Mouse (Mus musculus) G1E (cell line): ENCODE measurements around the gene Arel1. TPM values are rescaled to one million over a fixed set of nuclear protein-coding genes. Genes with fewer than 3 reads are reported as not detected.

ENCODE experiments used
- ATAC-seq: 2 replicates; pipeline ENCODE4 v1.8.0; 2016; ENCODE audit warnings: mild to moderate bottlenecking; ENCODE audit not compliant: insufficient number of reproducible peaks, poor library complexity, low FRiP score, severe bottlenecking; ENCODE audit errors: extremely low read depth
- DNase-seq: peaks from one replicate; pipeline ENCODE4 v3.0.0; 2012; ENCODE audit warnings: low spot score
- H3K27me3 ChIP-seq: 2 replicates; pipeline ENCODE4 v1.6.1; 2012; ENCODE audit warnings: mild to moderate bottlenecking, low read length, inconsistent platforms; ENCODE audit not compliant: insufficient read depth
- H3K36me3 ChIP-seq: replicated peaks from 2 replicates; pipeline ENCODE3; 2012; ENCODE audit warnings: mild to moderate bottlenecking, inconsistent platforms
- H3K4me1 ChIP-seq: 2 replicates; pipeline ENCODE4 v1.6.1; 2012; ENCODE audit warnings: low read depth, low read length, inconsistent platforms, mixed read lengths; ENCODE audit not compliant: insufficient read depth
- H3K4me3 ChIP-seq: 2 replicates; pipeline ENCODE4 v1.5.1; 2012; ENCODE audit warnings: low read depth, mild to moderate bottlenecking, inconsistent platforms, low read length, moderate library complexity, mixed read lengths
- H3K9me3 ChIP-seq: replicated peaks from 2 replicates; pipeline ENCODE4 v1.6.1; 2012; ENCODE audit warnings: inconsistent platforms
- CTCF ChIP-seq: IDR thresholded peaks from 2 replicates; pipeline ENCODE4 v1.5.1; 2012; ENCODE audit warnings: low read depth, low read length, inconsistent platforms, mixed read lengths
- GATA1 ChIP-seq: IDR thresholded peaks from 2 replicates; pipeline ENCODE4 v1.6.1; 2012; ENCODE audit warnings: borderline replicate concordance, low read length, inconsistent platforms, mixed read lengths
- GATA2 ChIP-seq: IDR thresholded peaks from 2 replicates; pipeline ENCODE4 v1.6.1; 2012; ENCODE audit warnings: low read depth, low read length, inconsistent platforms, borderline replicate concordance
- POLR2AphosphoS5 ChIP-seq: IDR thresholded peaks from 2 replicates; pipeline ENCODE4 v1.6.1; 2012; ENCODE audit warnings: low read depth, low read length, inconsistent platforms; ENCODE audit not compliant: insufficient replicate concordance
- TAL1 ChIP-seq: conservative IDR thresholded peaks from 2 replicates; pipeline ENCODE4 v1.6.1; 2012; ENCODE audit warnings: low read depth, low read length, inconsistent platforms, mixed read lengths
- polyA plus RNA-seq: library from polyadenylated mRNA; stranded (reverse); fragments of >175 nt; gene quantifications from 2 replicates; pipeline ENCODE4 v1.2.3, GENCODE M21; 2012
- total RNA-seq, 2 experiments: library from RNA; stranded (forward) in 1 of 2; stranded (reverse) in 1 of 2; fragments of 200-1000 nt in 1 of 2; fragments of >200 nt in 1 of 2; fragmentation: Nextera tagmentation in 1 of 2; gene quantifications; 2 replicates each; pipeline ENCODE4 v1.2.3; 2014 to 2017

The Arel1 gene
- total and polyA plus RNA-seq, 3 experiments = 12.7 to 125 (median 124) TPM

GRCm38 (mm10) chr12:84897322-84897721 is 73.4 kb downstream of the Arel1 start:
- Histone ChIP-seq H3K27me3 (peaks cover 61% of the 10 kb centered on the region), H3K4me3 (no peak overlapping the region), H3K4me1 (peaks cover 3% of the 10 kb centered on the region; the same call in 1 of the 2 replicates), H3K9me3 (no peaks in the 10 kb centered on the region), H3K36me3 (no peaks in the 10 kb centered on the region)
- no peak for TF ChIP-seq POLR2AphosphoS5
- TF ChIP-seq GATA1 = no peak
- TF ChIP-seq TAL1 = no peak
- TF ChIP-seq CTCF = no peak
- no peak for TF ChIP-seq GATA2
- no peak for DNase-seq
- no peak for ATAC-seq

GRCm38 (mm10) chr12:84896235-84896634 is 74.5 kb downstream of the Arel1 start:
- no peak overlapping the region for H3K4me3 ChIP-seq
- H3K9me3 ChIP-seq = no peaks in the 10 kb centered on the region
- TF ChIP-seq GATA1 (no peak), CTCF (no peak), POLR2AphosphoS5 (no peak), TAL1 (no peak), GATA2 (no peak)
- ATAC-seq = no peak
- H3K36me3 ChIP-seq = no peaks in the 10 kb centered on the region
- peaks cover 3% of the 10 kb centered on the region; the same call in 1 of the 2 replicates for H3K4me1 ChIP-seq
- H3K27me3 ChIP-seq = peaks cover 65% of the 10 kb centered on the region
- DNase-seq = no peak

- H3K36me3 ChIP-seq = no peaks in the 10 kb centered on the region
- ATAC-seq (no peak), DNase-seq (no peak)
- TF ChIP-seq POLR2AphosphoS5 (no peak), CTCF (no peak), GATA1 (no peak), TAL1 (no peak), GATA2 (no peak)
- H3K4me1 ChIP-seq = peaks cover 3% of the 10 kb centered on the region; the same call in 1 of the 2 replicates
- H3K27me3 ChIP-seq = peaks cover 70% of the 10 kb centered on the region
- no peak overlapping the region for H3K4me3 ChIP-seq
- H3K9me3 ChIP-seq = no peaks in the 10 kb centered on the region
Observed at GRCm38 (mm10) chr12:84893648-84894628, 76.8 kb downstream of the Arel1 start.

- DNase-seq = no peak
- Histone ChIP-seq H3K4me1 (no peaks in the 10 kb centered on the region), H3K4me3 (no peak overlapping the region), H3K27me3 (peaks cover 72% of the 10 kb centered on the region), H3K9me3 (no peaks in the 10 kb centered on the region), H3K36me3 (no peaks in the 10 kb centered on the region)
- TF ChIP-seq GATA1 (no peak), CTCF (no peak), TAL1 (no peak), GATA2 (no peak)
- no peak for ATAC-seq
Observed at GRCm38 (mm10) chr12:84890289-84890688, 80.4 kb downstream of the Arel1 start.

- Histone ChIP-seq H3K9me3 (peaks cover 10% of the 10 kb centered on the region; the same call in 1 of the 2 replicates), H3K4me1 (no peaks in the 10 kb centered on the region; the same call in 1 of the 2 replicates), H3K27me3 (peaks cover 47% of the 10 kb centered on the region), H3K36me3 (no peaks in the 10 kb centered on the region), H3K4me3 (no peak overlapping the region)
- no peak for DNase-seq
- ATAC-seq = no peak
- TF ChIP-seq GATA1 (no peak), GATA2 (no peak), TAL1 (no peak), POLR2AphosphoS5 (no peak), CTCF (no peak)
Observed at GRCm38 (mm10) chr12:84885107-84885876, 85.4 kb downstream of the Arel1 start.
